Mouse (Mus musculus) gastrocnemius, adult 2 months (tissue): Measurements from ENCODE around the gene Foxred1. TPM values are rescaled to one million over a fixed set of nuclear protein-coding genes. Genes with fewer than 3 reads are reported as not detected.

ENCODE experiments used
- DNase-seq: peaks from one replicate; pipeline ENCODE4 v3.0.0; 2022
- H3K27ac ChIP-seq: fragments of 200-600 bp; 2 replicates; pipeline ENCODE4 v1.8.1; 2022; ENCODE audit warnings: mild to moderate bottlenecking
- H3K4me3 ChIP-seq: fragments of 200-600 bp; 2 replicates; pipeline ENCODE4 v1.8.1; 2022; ENCODE audit warnings: mild to moderate bottlenecking, moderate library complexity
- CTCF ChIP-seq: fragments of 200-600 bp; IDR thresholded peaks from 2 replicates; pipeline ENCODE4 v1.8.1; 2022; ENCODE audit warnings: antibody characterized with exemption, mild to moderate bottlenecking, moderate library complexity
- intact Hi-C: fragments of 180-260 bp; cut with DNase I; formaldehyde crosslinking; loops from one replicate; pipeline ENCODE4 v1.15.1; 2025
- long read RNA-seq, 2 experiments: library from polyadenylated mRNA; stranded (forward); transcript quantifications; one replicate each; pipeline ENCODE4 v2.0.0; 2021
- total RNA-seq, 2 experiments: library from RNA; stranded (reverse); gene quantifications; 2 replicates each; pipeline ENCODE4 v1.2.3; 2021

Gene Foxred1
- 10 to 100 TPM; 17.6 to 20.3 TPM for total RNA-seq
- long read RNA-seq, experiment 1, transcript Foxred1-202 (11 exons, 2,289 nt) = major isoform, 22 of 33 reads
- long read RNA-seq, experiment 1, partial matches to known transcripts = 4 of 33 reads
- long read RNA-seq, experiment 1, other reads (novel, unspliced or antisense) = 7 of 33 reads
- long read RNA-seq, experiment 2, transcript Foxred1-202 (11 exons, 2,289 nt) = major isoform, 20 of 39 reads
- long read RNA-seq, experiment 2, partial matches to known transcripts = 3 of 39 reads
- long read RNA-seq, experiment 2, other reads (novel, unspliced or antisense) = 16 of 39 reads

- peak; percentile 100 for DNase-seq
- no peak for TF ChIP-seq CTCF
- Histone ChIP-seq H3K4me3 (peak within 1 kb of the TSS; percentile 99), H3K27ac (peak within 1 kb of the TSS; percentile 99)
- intact Hi-C loops = loop anchor here (5.0 kb wide), 1 partner anchor 56 kb away; the partner anchor contains the start of genes Fam118b and Rpusd4
Observed at GRCm38 (mm10) chr9:35210542-35211474, at the start of gene Foxred1. Gene Foxred1, minus strand, starts transcription at chr9:35211055.

- TF ChIP-seq CTCF = no peak
- Histone ChIP-seq H3K27ac (no peak overlapping the region), H3K4me3 (no peak overlapping the region)
- intact Hi-C loops = no loop called here
- DNase-seq = no peak
Observed at GRCm38 (mm10) chr9:35257365-35257764, 46.5 kb upstream of the Foxred1 start.

- intact Hi-C loops = no loop called here
- H3K27ac ChIP-seq = no peak overlapping the region
- no peak for DNase-seq
- H3K4me3 ChIP-seq = no peak overlapping the region
- TF ChIP-seq CTCF = no peak
Observed at GRCm38 (mm10) chr9:35249476-35249875, 38.6 kb upstream of the Foxred1 start.

GRCm38 (mm10) chr9:35247405-35247804 lies 36.5 kb upstream of the Foxred1 start:
- intact Hi-C loops = no loop called here
- Histone ChIP-seq H3K27ac (no peak overlapping the region), H3K4me3 (no peak overlapping the region)
- DNase-seq = no peak
- no peak for TF ChIP-seq CTCF

GRCm38 (mm10) chr9:35239734-35240133 lies 28.9 kb upstream of the Foxred1 start:
- no peak for DNase-seq
- Histone ChIP-seq H3K27ac (peak overlapping the region; percentile 67), H3K4me3 (no peak overlapping the region)
- peak; percentile 42 for TF ChIP-seq CTCF
- intact Hi-C loops = loop anchor here (5.0 kb wide), 1 partner anchor 42 kb away; no protein-coding TSS in a partner anchor

GRCm38 (mm10) chr9:35238915-35239571 lies 28.2 kb upstream of the Foxred1 start:
- TF ChIP-seq CTCF = no peak
- Histone ChIP-seq H3K27ac (peak overlapping the region; percentile 67), H3K4me3 (no peak overlapping the region)
- intact Hi-C loops = loop anchor here (5.0 kb wide), 1 partner anchor 42 kb away; no protein-coding TSS in a partner anchor
- peak; percentile 59 for DNase-seq

GRCm38 (mm10) chr9:35238371-35238770 lies 27.5 kb upstream of the Foxred1 start:
- no peak for DNase-seq
- no peak overlapping the region for H3K4me3 ChIP-seq
- TF ChIP-seq CTCF = no peak
- peak overlapping the region; percentile 67 for H3K27ac ChIP-seq
- intact Hi-C loops = loop anchor here (5.0 kb wide), 1 partner anchor 41 kb away; no protein-coding TSS in a partner anchor

- intact Hi-C loops = loop anchor here (5.0 kb wide), 1 partner anchor 39 kb away; no protein-coding TSS in a partner anchor
- TF ChIP-seq CTCF = no peak
- DNase-seq = no peak
- Histone ChIP-seq H3K4me3 (no peak overlapping the region), H3K27ac (peak overlapping the region; percentile 28; the same call in 1 of the 2 replicates)
Observed at GRCm38 (mm10) chr9:35235996-35236395, 25.1 kb upstream of the Foxred1 start.

- DNase-seq = peak; percentile 57
- intact Hi-C loops = no loop called here
- H3K4me3 ChIP-seq = no peak overlapping the region
- peak overlapping the region; percentile 68 for H3K27ac ChIP-seq
- no peak for TF ChIP-seq CTCF
Observed at GRCm38 (mm10) chr9:35228671-35229070, 17.8 kb upstream of the Foxred1 start.

- intact Hi-C loops = no loop called here
- TF ChIP-seq CTCF = no peak
- Histone ChIP-seq H3K4me3 (no peak overlapping the region), H3K27ac (no peak overlapping the region)
- no peak for DNase-seq
Observed at GRCm38 (mm10) chr9:35223466-35223865, 12.6 kb upstream of the Foxred1 start.

GRCm38 (mm10) chr9:35217963-35218362 lies 7.1 kb upstream of the Foxred1 start:
- Histone ChIP-seq H3K27ac (peak overlapping the region; percentile 76), H3K4me3 (peak overlapping the region; percentile 2; the same call in 1 of the 2 replicates)
- DNase-seq = no peak
- TF ChIP-seq CTCF = no peak
- intact Hi-C loops = no loop called here
